ENCODE assay signal across 17 mouse cellular contexts in genomic region chr7:126158238-126158637, GRCm38 (mm10).
"Had no signal": no experiment of that assay in that cellular context is flagged by ENCODE, and none has a peak within 500 bp of the region (broad histone marks: within the 10 kb centered on the region; RNA-seq: fewer than 3 reads in every experiment).

No protein-coding gene starts in this region.

- H3K4me2 ChIP-seq: limb, embryonic 15.5 days; lung, embryonic 14.5 days; midbrain, embryonic 13.5 days; neural tube, embryonic 13.5 days; neural tube, embryonic 15.5 days; stomach, embryonic 15.5 days had no signal

- H3K27me3 ChIP-seq: limb, embryonic 15.5 days; midbrain, embryonic 13.5 days; neural tube, embryonic 13.5 days; neural tube, embryonic 15.5 days; stomach, embryonic 15.5 days had no signal

- H3K4me3 ChIP-seq: limb, embryonic 15.5 days; midbrain, embryonic 10.5 days; midbrain, embryonic 13.5 days; myocyte; neural tube, embryonic 13.5 days; neural tube, embryonic 15.5 days; stomach, embryonic 15.5 days had no signal

- H3K27ac ChIP-seq: limb, embryonic 15.5 days; midbrain, embryonic 10.5 days; midbrain, embryonic 13.5 days; neural tube, embryonic 13.5 days; neural tube, embryonic 15.5 days; stomach, embryonic 15.5 days; stomach, postnatal 0 days had no signal

- H3K4me1 ChIP-seq: limb, embryonic 15.5 days; midbrain, embryonic 10.5 days; midbrain, embryonic 13.5 days; neural tube, embryonic 13.5 days; neural tube, embryonic 15.5 days; stomach, embryonic 15.5 days had no signal

- H3K9ac ChIP-seq: limb, embryonic 15.5 days; lung, embryonic 14.5 days; midbrain, embryonic 13.5 days; neural tube, embryonic 13.5 days; neural tube, embryonic 15.5 days; stomach, embryonic 15.5 days had no signal

- ATAC-seq: midbrain, embryonic 13.5 days; midbrain, embryonic 16.5 days had no signal

- H3K9me3 ChIP-seq: limb, embryonic 15.5 days; midbrain, embryonic 10.5 days; midbrain, embryonic 13.5 days; neural tube, embryonic 13.5 days; neural tube, embryonic 15.5 days; stomach, embryonic 15.5 days had no signal

- DNase-seq: lung, adult 18-20 months; lung, embryonic 14.5 days; lung, postnatal 10 days; lung, postnatal 4 days; right cerebral cortex, postnatal 14 days; thymus, adult 2 months; thymus, postnatal 25 days; thymus, postnatal 4 days had no signal
